26 mouse cellular contexts compared by ENCODE assay signal in genomic region chr2:167081135-167081534, GRCm38 (mm10). TPM values are rescaled to one million over a fixed set of nuclear protein-coding genes. Genes with fewer than 3 reads are reported as not detected.
A peak's percentile ranks its signal among the peaks of the same experiment; 100 is the strongest.
DNase-seq lines count a peak whose midpoint lies in the region; ATAC-seq and TF ChIP-seq lines count a peak whose summit lies in the region.
"Had no signal": no experiment of that assay in that cellular context is flagged by ENCODE, and none has a peak within 500 bp of the region (broad histone marks: within the 10 kb centered on the region; RNA-seq: fewer than 3 reads in every experiment).

No protein-coding gene starts in this region.

- peak overlapping the region; percentile 59; the same call in 1 of the 2 replicates for H3K27ac ChIP-seq in midbrain, embryonic 10.5 days (replicated peaks)
- H3K27ac ChIP-seq in midbrain, embryonic 14.5 days (replicated peaks; ENCODE audit: low read depth, low read length): no peak overlapping the region
- H3K27ac ChIP-seq in bone marrow, adult 2 months (ENCODE audit: control insufficient read depth, insufficient read depth, low read depth, low read length, poor library complexity): peak overlapping the region; percentile 44
- H3K27ac ChIP-seq: forebrain, embryonic 13.5 days; heart, embryonic 13.5 days; kidney, embryonic 15.5 days; limb, embryonic 13.5 days; lung, embryonic 15.5 days; neural tube, embryonic 12.5 days had no signal

- peak; percentile 75 for DNase-seq in heart, adult 11 months
- no peak for DNase-seq in heart, adult 9 months (ENCODE audit: low spot score in 2 of 2)
- DNase-seq in midbrain, embryonic 10.5 days (ENCODE audit: low spot score): no peak
- no peak for DNase-seq in midbrain, embryonic 14.5 days
- no peak for DNase-seq in adrenal gland, postnatal 4 days (ENCODE audit: low spot score in 2 of 2)
- no peak for DNase-seq in layer of hippocampus, adult 9-11 months
- DNase-seq: adrenal gland, adult 8-10 months; cerebellum, adult 11-12 months; cerebellum, postnatal 10 days; gastrocnemius, postnatal 14 days; kidney, adult 18-20 months; kidney, postnatal 36 days; thymus, adult 2 months; thymus, postnatal 36 days had no signal

- no peaks in the 10 kb centered on the region for H3K27me3 ChIP-seq in midbrain, embryonic 10.5 days (ENCODE audit: low read depth, poor library complexity, severe bottlenecking)
- no peaks in the 10 kb centered on the region for H3K27me3 ChIP-seq in midbrain, embryonic 14.5 days (ENCODE audit: control insufficient read depth, insufficient read depth, low read length)
- H3K27me3 ChIP-seq: forebrain, embryonic 13.5 days; kidney, embryonic 15.5 days; limb, embryonic 13.5 days; lung, embryonic 15.5 days; neural tube, embryonic 12.5 days had no signal

- ATAC-seq in midbrain, embryonic 14.5 days (ENCODE audit: low FRiP score, low TSS enrichment): no peak

- H3K4me3 ChIP-seq in midbrain, embryonic 10.5 days: no peak overlapping the region
- H3K4me3 ChIP-seq in midbrain, embryonic 14.5 days (replicated peaks; ENCODE audit: low read depth, low read length): no peak overlapping the region
- H3K4me3 ChIP-seq in bone marrow, adult 2 months (replicated peaks; ENCODE audit: control insufficient read depth, low read depth, low read length): no peak overlapping the region
- H3K4me3 ChIP-seq: erythroblast, embryonic 14.5 days; forebrain, embryonic 13.5 days; heart, embryonic 13.5 days; kidney, embryonic 15.5 days; limb, embryonic 13.5 days; lung, embryonic 15.5 days; myocyte; neural tube, embryonic 12.5 days had no signal

- no peaks in the 10 kb centered on the region for H3K36me3 ChIP-seq in midbrain, embryonic 10.5 days
- H3K36me3 ChIP-seq in midbrain, embryonic 14.5 days (ENCODE audit: control insufficient read depth, insufficient read depth, low read length): no peaks in the 10 kb centered on the region
- H3K36me3 ChIP-seq: G1E; heart, embryonic 13.5 days; kidney, embryonic 15.5 days; limb, embryonic 13.5 days; lung, embryonic 15.5 days; neural tube, embryonic 12.5 days had no signal

- WGBS in midbrain, embryonic 10.5 days: 67% methylated on average over 6 of the region's 6 CpGs
- 42% methylated on average over 6 of the region's 6 CpGs for whole genome bisulfite sequencing in midbrain, embryonic 14.5 days
- WGBS in bone marrow, adult 2 months: 31% methylated on average over 6 of the region's 6 CpGs

- H3K4me1 ChIP-seq in midbrain, embryonic 10.5 days: peaks cover 37% of the 10 kb centered on the region
- H3K4me1 ChIP-seq in midbrain, embryonic 14.5 days (ENCODE audit: control insufficient read depth, insufficient read depth, low read length): peaks cover 14% of the 10 kb centered on the region
- H3K4me1 ChIP-seq in bone marrow, adult 2 months (ENCODE audit: control insufficient read depth, insufficient read depth, low read length): peaks cover 7% of the 10 kb centered on the region

- TF ChIP-seq POLR2A in bone marrow, adult 2 months (IDR thresholded peaks at IDR 0.05; ENCODE audit: borderline replicate concordance, control insufficient read depth, low read depth, low read length): no peak

- H3K4me2 ChIP-seq in midbrain, embryonic 14.5 days (ENCODE audit: low read length): no peak overlapping the region
- H3K4me2 ChIP-seq: forebrain, embryonic 13.5 days; heart, embryonic 13.5 days; kidney, embryonic 15.5 days; limb, embryonic 13.5 days; liver, embryonic 11.5 days; lung, embryonic 15.5 days; midbrain, embryonic 11.5 days; neural tube, embryonic 12.5 days had no signal

- H3K9me3 ChIP-seq in midbrain, embryonic 10.5 days (replicated peaks): no peaks in the 10 kb centered on the region
- H3K9me3 ChIP-seq in midbrain, embryonic 14.5 days (ENCODE audit: control insufficient read depth, low read length): no peaks in the 10 kb centered on the region
- H3K9me3 ChIP-seq: forebrain, embryonic 13.5 days; G1E; heart, embryonic 13.5 days; kidney, embryonic 15.5 days; lung, embryonic 15.5 days; neural tube, embryonic 12.5 days had no signal

- H3K9ac ChIP-seq in midbrain, embryonic 14.5 days (replicated peaks; ENCODE audit: low read length): no peak overlapping the region
- H3K9ac ChIP-seq: forebrain, embryonic 13.5 days; kidney, embryonic 15.5 days; limb, embryonic 13.5 days; lung, embryonic 15.5 days; neural tube, embryonic 12.5 days had no signal

- TF ChIP-seq CTCF in bone marrow, adult 2 months (IDR thresholded peaks at IDR 0.05; ENCODE audit: control insufficient read depth, insufficient read depth, low read length): no peak

RNA-seq across cellular contexts. Expression of gene Znfx1, which starts 18.3 kb away (rescaled TPM):
- polyA plus RNA-seq in midbrain, embryonic 10.5 days (2016; fragmentation: Nextera tagmentation; extraction: Ambion mirVana): 5.5 and 7.0 TPM in 2 replicates
- 8.9 and 9.3 TPM in 2 replicates for polyA plus RNA-seq in midbrain, embryonic 14.5 days (2014; fragmentation: Nextera tagmentation; extraction: Ambion mirVana)
- 21.7 and 32.3 TPM in 2 replicates for polyA plus RNA-seq in bone marrow, adult 2 months (2011; ENCODE audit: insufficient read depth, insufficient read length, low replicate concordance, missing spikeins)
- total RNA-seq in adrenal gland, postnatal 4 days (2021): 10 to 100 TPM; 34.1 to 38.3 TPM
